Mouse (Mus musculus) right cerebral cortex, postnatal 36 days (tissue): Measurements from ENCODE around the gene Irak4.

ENCODE experiments used
- DNase-seq, 2 experiments: peaks; one replicate each; pipeline ENCODE4 v3.0.0; 2022; ENCODE audit warnings: low spot score in 2 of 2, mixed read lengths in 1 of 2

Irak4 gene

GRCm38 (mm10) chr15:94558895-94559656 is 15.6 kb downstream of the Irak4 start:
- no peak for DNase-seq

GRCm38 (mm10) chr15:94564909-94565308 is 21.5 kb downstream of the Irak4 start:
- no peak for DNase-seq

- no peak for DNase-seq
These were observed 22.4 kb downstream of the Irak4 start for GRCm38 (mm10) chr15:94565854-94566253.

GRCm38 (mm10) chr15:94568496-94569182 is 25.2 kb downstream of the Irak4 start:
- no peak for DNase-seq

GRCm38 (mm10) chr15:94571501-94571900 is 28.1 kb downstream of the Irak4 start:
- no peak for DNase-seq

GRCm38 (mm10) chr15:94572746-94573145 is 29.3 kb downstream of the Irak4 start:
- DNase-seq, result no peak

- DNase-seq, result no peak
These were observed 31.3 kb downstream of the Irak4 start for GRCm38 (mm10) chr15:94574566-94575268.

GRCm38 (mm10) chr15:94582000-94582593 is 38.7 kb downstream of the Irak4 start:
- no peak for DNase-seq

GRCm38 (mm10) chr15:94583153-94583552 is 39.7 kb downstream of the Irak4 start:
- no peak for DNase-seq

GRCm38 (mm10) chr15:94584738-94585137 is 41.3 kb downstream of the Irak4 start:
- no peak for DNase-seq

GRCm38 (mm10) chr15:94587826-94588715 is 44.6 kb downstream of the Irak4 start:
- no peak for DNase-seq

- DNase-seq, result peak; percentile 96
These were observed 46.0 kb downstream of the Irak4 start, which contains the start of gene Twf1 for GRCm38 (mm10) chr15:94589219-94590075. Gene Twf1, minus strand, starts transcription at chr15:94589889.

GRCm38 (mm10) chr15:94590083-94590482 is 46.6 kb downstream of the Irak4 start:
- DNase-seq, result no peak

GRCm38 (mm10) chr15:94591356-94591755 is 47.9 kb downstream of the Irak4 start:
- no peak for DNase-seq

GRCm38 (mm10) chr15:94593586-94593985 is 50.1 kb downstream of the Irak4 start:
- DNase-seq, result no peak

- DNase-seq, result no peak
These were observed 56.8 kb downstream of the Irak4 start for GRCm38 (mm10) chr15:94600145-94600707.

GRCm38 (mm10) chr15:94601339-94601738 is 57.9 kb downstream of the Irak4 start:
- DNase-seq, result no peak

- DNase-seq, result no peak
These were observed 59.0 kb downstream of the Irak4 start for GRCm38 (mm10) chr15:94602441-94602840.

GRCm38 (mm10) chr15:94607768-94608167 is 64.3 kb downstream of the Irak4 start:
- peak; percentile 19 to 43 for DNase-seq

GRCm38 (mm10) chr15:94616036-94616435 is 72.6 kb downstream of the Irak4 start:
- no peak for DNase-seq
